Mouse (Mus musculus) frontal cortex, postnatal 25 days (tissue): ENCODE measurements around the gene Zdhhc14.
A peak's percentile ranks its signal among the peaks of the same experiment; 100 is the strongest.

ENCODE experiments used
- DNase-seq, 2 experiments: peaks; one replicate each; pipeline ENCODE4 v3.0.0; 2022; ENCODE audit warnings: low spot score in 2 of 2

Zdhhc14 gene

DNA sequence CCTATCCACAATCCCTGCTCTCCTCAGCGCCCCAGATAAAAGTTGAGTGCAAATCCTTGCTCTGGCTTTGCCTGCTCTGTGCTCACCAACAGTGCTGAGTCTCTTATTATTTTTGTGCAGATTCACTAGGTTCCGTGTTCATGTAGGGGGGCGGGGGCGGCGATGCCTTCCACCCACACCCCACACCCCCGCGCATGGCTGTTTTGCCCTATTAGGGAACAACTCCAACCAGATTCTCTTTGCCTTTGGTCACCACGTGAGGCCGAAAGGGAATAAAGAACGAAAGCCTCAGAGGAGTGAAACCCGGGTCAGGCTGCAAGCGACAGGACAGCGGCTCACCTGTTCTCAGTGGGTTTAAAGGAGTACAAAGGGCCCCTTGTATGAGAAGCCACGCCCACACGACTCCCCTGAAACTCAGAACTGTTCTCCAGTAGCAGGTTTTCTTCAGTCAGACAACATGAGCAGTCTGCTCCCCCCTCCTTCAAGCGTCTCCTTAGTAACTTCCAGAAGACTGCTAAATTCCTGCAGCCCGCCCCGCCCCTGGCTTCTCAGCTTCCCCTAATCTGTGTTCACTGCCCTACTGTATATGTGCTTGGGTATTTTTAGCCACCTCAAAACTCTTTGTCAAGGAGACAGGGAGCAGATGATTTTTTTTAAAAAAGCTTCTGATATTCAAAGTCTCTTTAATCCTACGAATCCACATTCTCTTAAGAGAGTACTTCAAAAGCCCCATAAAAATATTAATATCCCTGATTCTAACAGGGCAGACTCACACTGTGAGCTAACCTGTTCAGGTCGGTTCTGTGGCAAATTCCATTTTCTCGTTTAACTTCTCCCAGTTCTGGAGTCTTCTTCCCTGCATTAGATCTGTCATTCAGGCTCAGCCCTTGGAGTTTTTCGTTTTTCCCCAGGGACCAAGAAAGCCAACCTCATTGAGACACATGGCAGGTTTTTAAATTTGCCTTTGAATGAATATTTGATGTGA lies 278.2 kb downstream of the Zdhhc14 start:
- no peak for DNase-seq

DNA sequence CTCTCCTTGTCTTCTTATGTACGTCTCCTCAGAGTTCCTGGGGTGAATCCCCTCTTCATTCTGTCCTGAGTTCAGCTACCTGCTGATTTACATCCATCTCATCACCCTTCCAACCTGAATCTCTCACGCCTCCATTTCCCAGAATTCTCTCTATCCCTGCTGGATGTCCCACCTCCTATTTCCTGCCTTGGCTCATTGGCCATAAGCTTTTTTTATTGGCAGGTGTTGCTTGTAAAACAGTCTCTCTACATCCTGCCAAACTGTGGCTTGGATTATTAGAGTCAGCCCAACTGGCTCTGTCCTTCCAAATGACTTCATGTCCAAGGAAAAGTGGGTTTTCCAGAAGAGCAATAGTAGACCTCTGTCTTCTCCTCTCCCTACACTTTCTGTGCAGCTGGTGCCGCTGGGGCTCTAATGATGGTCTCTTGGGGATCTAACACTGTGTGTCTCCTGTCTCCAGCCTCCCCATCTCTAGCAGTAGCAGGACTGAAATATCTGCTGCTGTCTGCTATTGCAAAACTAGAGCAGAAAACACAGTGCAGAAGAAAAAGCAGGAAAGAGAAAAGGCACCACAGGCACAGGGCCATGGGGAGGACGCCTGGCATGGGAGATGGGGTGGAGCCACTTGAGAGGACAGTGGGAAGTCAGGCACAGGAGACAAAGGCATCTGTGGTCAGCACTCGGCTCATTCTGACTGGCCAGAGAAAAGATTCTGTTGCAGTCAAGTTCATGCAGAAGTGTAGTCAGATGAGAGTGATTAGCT lies 288.0 kb downstream of the Zdhhc14 start:
- no peak for DNase-seq

- no peak for DNase-seq
Observed at GRCm38 (mm10) chr17:5785238-5785637, 292.9 kb downstream of the Zdhhc14 start.

GRCm38 (mm10) chr17:5792164-5792791 lies 299.9 kb downstream of the Zdhhc14 start:
- DNase-seq: no peak

DNA sequence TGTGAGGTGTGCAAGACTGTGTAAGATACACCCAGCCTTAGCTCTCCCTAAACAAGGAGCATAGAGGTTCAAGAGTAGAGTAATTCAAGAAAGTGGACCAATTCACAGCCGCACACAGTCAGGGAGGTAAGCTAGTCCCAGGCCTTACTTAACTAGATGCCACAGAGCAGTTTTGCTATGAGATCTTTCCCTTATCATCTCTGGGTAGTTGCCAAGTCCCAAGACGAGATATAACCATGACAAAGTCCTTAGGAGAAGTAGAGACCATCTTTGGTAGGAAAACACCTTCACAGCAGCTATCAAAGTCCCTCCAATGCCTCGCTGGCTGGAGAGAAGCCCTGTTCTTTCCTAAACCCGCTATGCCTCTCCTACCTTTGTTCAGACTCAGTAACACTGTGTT lies 301.2 kb downstream of the Zdhhc14 start:
- no peak for DNase-seq

- DNase-seq: no peak
Observed at GRCm38 (mm10) chr17:5794276-5794675, 301.9 kb downstream of the Zdhhc14 start.

DNA sequence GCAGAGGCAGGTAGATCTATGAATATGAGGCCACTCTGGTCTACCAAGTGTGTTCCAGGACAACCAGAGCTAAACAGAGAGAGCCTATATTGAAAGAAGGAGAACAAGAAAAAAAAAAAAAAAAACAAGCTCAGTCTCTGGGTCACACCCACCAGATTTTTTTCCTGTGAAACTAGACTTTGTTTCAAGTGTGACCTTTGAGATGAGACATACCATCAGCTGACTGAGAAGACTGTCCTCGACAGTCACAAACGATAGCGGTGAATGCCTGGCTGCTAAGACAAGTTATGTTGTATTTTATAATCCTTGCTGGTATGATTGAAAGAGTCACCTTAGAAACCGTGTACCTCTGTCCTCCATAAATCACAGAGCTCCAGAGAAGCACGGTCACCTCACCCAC lies 303.0 kb downstream of the Zdhhc14 start:
- no peak for DNase-seq

DNA sequence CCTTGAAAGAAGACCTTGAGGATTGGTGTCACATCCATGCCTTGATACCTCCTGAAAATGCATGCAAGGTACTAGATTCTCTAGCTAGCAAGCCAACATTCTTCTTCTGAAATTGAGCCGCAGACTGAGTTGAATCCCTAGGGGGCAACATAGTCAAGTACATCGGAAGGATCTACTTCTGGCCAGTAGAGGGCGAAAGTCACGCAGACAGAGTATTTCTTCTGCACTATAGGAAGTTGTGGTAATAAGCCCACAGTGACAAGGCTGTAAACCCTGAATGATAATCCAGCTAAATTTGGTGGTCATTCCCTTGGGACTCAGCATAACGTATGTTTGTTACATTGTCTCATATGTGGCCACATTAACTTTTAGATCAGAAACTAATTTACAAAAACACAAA lies 303.5 kb downstream of the Zdhhc14 start:
- peak; percentile 33 to 58 for DNase-seq

DNA sequence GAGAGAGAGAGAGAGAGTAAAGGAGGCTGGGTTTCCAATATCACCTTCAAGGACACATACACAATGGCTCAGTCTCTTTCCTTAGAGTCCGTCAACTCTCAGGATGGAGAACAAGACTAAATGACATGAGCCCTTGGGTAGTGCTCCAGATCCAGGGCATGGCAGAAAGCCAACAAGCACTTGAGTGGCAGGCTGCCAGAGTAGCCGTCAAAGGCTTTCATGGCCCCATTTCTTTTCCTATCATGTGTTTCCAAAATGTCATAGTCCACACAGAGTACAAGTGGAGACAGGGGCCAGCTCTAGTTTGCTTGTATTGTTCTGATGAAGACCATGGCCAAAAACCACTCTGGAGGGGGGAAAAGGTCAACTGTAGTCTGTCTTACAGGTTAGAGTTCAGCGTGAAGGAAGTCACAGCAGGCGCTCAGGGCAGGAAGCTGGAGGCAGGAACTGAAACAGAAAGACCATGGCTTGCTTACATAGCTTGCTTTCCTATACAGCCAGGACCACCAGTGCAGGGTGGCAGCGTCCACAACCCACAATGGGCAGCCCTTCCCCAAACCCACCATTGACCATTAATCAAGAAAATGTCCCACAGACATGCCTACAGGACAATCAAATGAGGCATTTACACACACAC lies 304.9 kb downstream of the Zdhhc14 start:
- no peak for DNase-seq

DNA sequence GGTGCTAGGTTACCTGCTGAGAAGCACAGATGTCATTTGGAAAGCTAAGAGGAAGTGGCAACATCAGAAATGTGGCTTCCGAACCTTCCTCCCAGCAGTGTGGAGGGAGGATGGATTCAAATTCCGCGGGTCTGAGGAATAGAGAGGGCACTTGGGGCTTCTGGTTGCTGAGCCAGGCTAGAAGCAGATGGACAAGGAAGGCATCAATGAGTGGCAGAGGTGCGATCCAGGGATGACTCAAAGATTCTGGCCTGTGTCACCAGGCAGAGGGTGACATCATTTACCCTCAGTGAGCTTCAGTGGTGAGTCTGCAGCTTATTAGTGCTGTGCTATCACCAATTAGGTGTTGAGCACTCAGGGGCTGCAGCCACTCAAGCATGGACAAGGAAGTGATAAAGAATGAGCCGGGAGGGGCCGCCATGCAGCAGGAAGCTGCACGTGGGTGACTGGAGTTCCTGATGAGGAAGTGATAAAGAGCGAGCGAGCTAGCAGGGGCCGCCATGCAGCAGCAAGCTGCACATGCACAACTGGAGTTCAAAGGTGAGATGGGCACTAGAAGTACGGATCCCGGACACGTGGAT lies 306.0 kb downstream of the Zdhhc14 start:
- no peak for DNase-seq

GRCm38 (mm10) chr17:5798900-5799299 lies 306.5 kb downstream of the Zdhhc14 start:
- no peak for DNase-seq

DNA sequence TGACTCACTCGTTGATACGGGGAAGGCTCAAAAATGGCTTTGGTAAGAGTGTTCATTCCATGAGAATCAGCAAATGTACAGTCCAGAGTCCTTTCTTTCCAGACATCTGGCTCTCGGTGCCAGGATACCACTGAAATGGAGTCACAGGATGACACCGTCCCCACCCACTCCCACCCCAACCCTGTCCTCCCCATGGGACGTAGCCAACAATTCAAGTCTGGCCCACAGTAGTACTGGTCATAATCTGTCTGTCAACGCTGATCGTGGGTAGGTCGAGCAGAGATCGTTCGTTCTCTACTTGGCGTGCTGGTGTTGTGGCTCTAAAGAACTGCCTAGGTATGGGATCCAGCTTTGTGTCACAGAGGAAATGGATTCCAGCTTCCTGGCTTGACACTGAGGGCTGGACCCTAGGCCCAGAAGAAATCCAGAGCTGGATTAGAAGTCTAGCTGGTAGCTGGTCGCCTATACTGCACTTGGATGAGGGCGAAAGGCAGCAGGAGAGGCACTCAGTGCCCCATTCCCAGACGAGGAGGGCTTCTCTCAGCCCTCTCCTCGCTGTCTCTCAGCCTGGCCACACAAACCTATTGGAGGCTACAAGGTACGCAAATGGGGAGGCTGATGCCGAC lies 307.2 kb downstream of the Zdhhc14 start:
- DNase-seq: no peak

- no peak for DNase-seq
Observed at GRCm38 (mm10) chr17:5800254-5800653, 307.9 kb downstream of the Zdhhc14 start.

DNA sequence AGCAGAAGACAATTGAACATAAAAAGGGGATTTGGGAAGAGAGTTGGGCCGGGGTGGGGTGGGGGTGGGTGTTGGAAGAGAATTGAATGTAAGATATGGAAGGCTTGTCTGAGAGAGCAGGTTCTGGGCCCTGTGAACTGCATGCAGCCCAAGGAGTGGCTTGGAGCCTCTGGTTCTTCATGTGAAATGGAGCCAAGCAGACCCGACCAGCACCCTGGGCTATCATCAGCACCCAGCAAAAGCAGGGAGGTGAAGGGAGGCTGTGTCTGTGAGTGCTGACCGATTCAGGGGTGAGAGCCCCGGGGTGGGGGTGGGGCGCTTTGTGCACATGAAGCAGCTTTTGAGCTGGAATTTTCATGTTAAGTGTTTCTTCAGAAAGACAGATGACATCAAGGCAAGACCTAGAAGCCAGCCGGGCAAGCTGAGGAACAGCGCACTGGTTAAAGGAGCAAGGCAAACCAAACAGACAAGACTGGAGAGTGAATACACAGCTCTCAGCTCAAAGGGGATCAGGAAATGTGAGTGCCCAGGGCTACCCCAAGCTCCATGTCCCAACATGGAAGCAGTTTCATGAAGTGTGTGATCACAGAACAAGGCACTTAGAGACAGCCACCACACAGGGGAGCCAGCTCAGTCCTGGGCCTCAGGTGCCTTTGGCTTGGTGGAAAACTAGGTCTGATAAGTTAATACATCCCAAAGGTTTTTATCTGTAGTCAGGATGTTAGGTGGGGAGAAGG lies 308.6 kb downstream of the Zdhhc14 start:
- DNase-seq: no peak

GRCm38 (mm10) chr17:5801761-5802655 lies 309.7 kb downstream of the Zdhhc14 start:
- DNase-seq: no peak

DNA sequence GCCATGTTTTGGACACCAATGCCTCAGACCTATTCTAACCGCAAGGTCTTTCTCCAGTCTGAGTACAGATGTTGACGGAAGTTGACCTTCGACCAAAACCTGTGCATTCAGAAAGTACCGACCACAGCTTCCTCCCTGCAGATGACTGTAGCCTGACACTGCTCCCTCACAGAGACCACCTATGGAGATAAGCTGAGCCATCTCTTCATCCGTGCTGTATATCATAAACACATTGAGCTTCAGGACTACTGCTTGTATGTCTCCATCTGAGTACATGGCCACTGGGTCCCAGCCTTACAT lies 310.2 kb downstream of the Zdhhc14 start:
- DNase-seq: no peak
